Mouse (Mus musculus) embryonic facial prominence, embryonic 15.5 days (tissue): ENCODE results near the gene Med24. TPM values are rescaled to one million over a fixed set of nuclear protein-coding genes. Genes with fewer than 3 reads are reported as not detected.

ENCODE experiments used
- ATAC-seq: fragments of 200-750 bp; cut with Nextera tagmentation; 2 replicates; pipeline ENCODE4 v1.8.0; 2017; ENCODE audit warnings: low read depth, moderate TSS enrichment; ENCODE audit not compliant: insufficient number of reproducible peaks, low FRiP score, low TSS enrichment
- H3K27ac ChIP-seq: fragments of 300-500 bp; sonication (generic); replicated peaks from 2 replicates; pipeline ENCODE4 v1.5.1; 2015; ENCODE audit warnings: mild to moderate bottlenecking, inconsistent platforms
- H3K27me3 ChIP-seq: fragments of 300-500 bp; sonication (generic); 2 replicates; pipeline ENCODE4 v1.6.1; 2015; ENCODE audit warnings: inconsistent platforms
- H3K36me3 ChIP-seq: fragments of 300-500 bp; sonication (generic); 2 replicates; pipeline ENCODE4 v1.6.1; 2015; ENCODE audit warnings: mild to moderate bottlenecking, inconsistent platforms
- H3K4me1 ChIP-seq: fragments of 300-500 bp; sonication (generic); 2 replicates; pipeline ENCODE4 v1.6.1; 2015; ENCODE audit warnings: inconsistent platforms
- H3K4me2 ChIP-seq: fragments of 300-500 bp; sonication (generic); replicated peaks from 2 replicates; pipeline ENCODE4 v1.6.1; 2015; ENCODE audit warnings: mild to moderate bottlenecking, inconsistent platforms
- H3K4me3 ChIP-seq: fragments of 300-500 bp; sonication (generic); replicated peaks from 2 replicates; pipeline ENCODE4 v1.5.1; 2015; ENCODE audit warnings: mild to moderate bottlenecking, inconsistent platforms
- H3K9ac ChIP-seq: fragments of 300-500 bp; sonication (generic); 2 replicates; pipeline ENCODE4 v1.6.1; 2015; ENCODE audit warnings: inconsistent platforms
- H3K9me3 ChIP-seq: fragments of 300-500 bp; sonication (generic); replicated peaks from 2 replicates; pipeline ENCODE4 v1.6.1; 2016; ENCODE audit warnings: inconsistent platforms
- WGBS: fragments of 180-500 bp; shearing (Covaris S2); methylation state at CpG from one replicate; pipeline ENCODE4 v1.1.7; 2015; 5-methylcytosine and 5-hydroxymethylcytosine counted together
- polyA plus RNA-seq: library from polyadenylated mRNA; unstranded; fragments of >200 nt; fragmentation: Nextera tagmentation; extraction: Ambion mirVana; gene quantifications from 2 replicates; pipeline ENCODE4 v1.2.1, GENCODE M21; 2015

The Med24 gene
- 52.3 and 53.3 TPM in 2 replicates for polyA plus RNA-seq

DNA sequence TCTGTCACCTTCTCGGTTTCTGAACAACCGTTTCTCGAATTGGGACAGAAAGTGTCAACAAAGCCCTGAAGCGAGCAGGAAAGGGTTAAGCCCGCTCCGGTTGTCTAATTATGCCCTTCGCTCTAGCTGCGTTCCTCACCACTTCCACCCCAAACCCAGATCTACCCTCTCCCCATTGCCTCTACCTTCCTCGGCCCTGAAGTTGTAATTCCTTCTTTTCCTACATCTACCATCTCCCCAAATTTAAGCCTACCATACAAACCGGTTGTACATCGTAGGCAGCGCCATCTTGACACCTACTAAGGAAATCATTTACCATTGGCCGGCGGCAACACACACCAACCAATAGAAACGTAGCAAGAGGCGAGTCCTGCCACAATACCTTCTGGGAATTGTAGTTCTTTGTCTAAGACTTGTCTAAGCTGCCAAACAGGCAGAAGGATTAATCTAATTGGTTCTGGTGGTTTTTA lies at the start of gene Med24:
TSS of gene Med24 (minus strand) at position 317 of the 470 bp plus-strand sequence.
- Histone ChIP-seq H3K4me2 (peak within 1 kb of the TSS; percentile 71), H3K4me3 (peak within 1 kb of the TSS; percentile 69), H3K27me3 (no peaks in the 10 kb centered on the region), H3K36me3 (peaks cover 18% of the 10 kb centered on the region), H3K27ac (peak within 1 kb of the TSS; percentile 85), H3K9ac (peak within 1 kb of the TSS; percentile 24; the same call in 1 of the 2 replicates), H3K9me3 (no peaks in the 10 kb centered on the region), H3K4me1 (peaks cover 27% of the 10 kb centered on the region)
- ATAC-seq, result peak; percentile 90
- WGBS, result under 1% methylated on average over 16 of the region's 16 CpGs

DNA sequence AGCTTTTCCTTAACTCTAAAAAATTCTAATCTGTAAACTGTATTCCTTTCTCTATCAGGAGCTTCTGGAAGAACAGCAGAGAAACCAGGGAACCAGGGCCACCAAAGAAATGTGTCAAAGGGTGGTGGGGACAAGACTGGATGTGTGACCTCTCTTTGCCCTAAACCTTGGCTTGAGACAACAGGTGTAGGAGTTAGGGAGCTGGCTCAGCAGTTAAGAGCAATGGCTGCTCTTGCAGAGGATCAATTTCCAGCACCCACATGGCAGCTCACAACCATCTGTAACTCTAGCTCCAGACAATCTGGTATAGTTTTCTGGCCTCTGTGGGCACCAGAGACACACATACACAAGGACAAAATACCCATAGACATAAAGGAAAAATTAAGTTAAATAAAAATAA lies 48.7 kb upstream of the Med24 start:
- Histone ChIP-seq H3K36me3 (no peaks in the 10 kb centered on the region), H3K4me2 (no peak overlapping the region), H3K9ac (no peak overlapping the region), H3K27me3 (no peaks in the 10 kb centered on the region), H3K4me3 (no peak overlapping the region), H3K9me3 (no peaks in the 10 kb centered on the region), H3K27ac (peak overlapping the region; percentile 39; the same call in 1 of the 2 replicates), H3K4me1 (peaks cover 65% of the 10 kb centered on the region)
- no peak for ATAC-seq

DNA sequence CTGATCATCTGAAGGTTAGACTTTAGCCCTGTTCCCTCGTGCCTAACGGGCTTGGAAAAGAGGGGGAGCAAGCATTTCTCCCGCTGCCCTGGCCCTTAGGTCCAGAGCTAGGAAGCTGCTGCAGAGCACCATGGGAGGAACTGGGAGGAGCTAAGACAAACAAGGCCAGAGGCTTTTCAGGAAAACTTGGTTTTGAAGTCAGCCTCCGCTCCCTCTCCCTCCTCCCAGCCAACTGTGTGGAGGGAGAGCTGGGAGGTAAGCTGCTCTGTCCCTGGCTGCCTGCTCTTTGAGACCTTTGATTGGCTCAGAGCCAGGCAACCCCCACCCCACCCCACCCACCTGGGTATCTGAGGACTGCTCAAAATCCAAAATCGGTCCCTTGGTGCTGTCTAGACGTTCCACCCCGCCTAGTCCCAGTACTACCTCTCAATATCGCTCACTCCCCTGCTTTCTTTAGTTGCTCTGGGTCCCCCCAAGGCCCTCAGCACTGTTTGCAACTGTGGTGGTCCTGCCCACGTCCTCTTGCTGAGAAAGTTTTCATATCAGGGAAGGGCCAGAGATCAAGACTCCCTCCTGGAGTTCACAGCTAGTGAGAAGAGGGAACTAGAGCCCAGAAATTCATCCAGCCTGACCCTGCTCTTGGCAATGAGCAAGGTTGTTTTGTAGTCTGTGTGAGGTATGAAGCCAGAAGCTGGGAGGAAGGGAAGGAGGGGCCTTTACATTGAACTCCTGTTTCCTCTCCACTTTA lies 47.8 kb upstream of the Med24 start:
- Histone ChIP-seq H3K36me3 (no peaks in the 10 kb centered on the region), H3K27ac (peak overlapping the region; percentile 91), H3K4me1 (peaks cover 59% of the 10 kb centered on the region), H3K4me3 (no peak overlapping the region), H3K27me3 (no peaks in the 10 kb centered on the region), H3K9ac (no peak overlapping the region), H3K9me3 (no peaks in the 10 kb centered on the region), H3K4me2 (0 out of 2 replicates have a peak overlapping the region, but pooled peaks have one; percentile 19)
- no peak for ATAC-seq
- 10% methylated on average over 9 of the region's 9 CpGs for WGBS

DNA sequence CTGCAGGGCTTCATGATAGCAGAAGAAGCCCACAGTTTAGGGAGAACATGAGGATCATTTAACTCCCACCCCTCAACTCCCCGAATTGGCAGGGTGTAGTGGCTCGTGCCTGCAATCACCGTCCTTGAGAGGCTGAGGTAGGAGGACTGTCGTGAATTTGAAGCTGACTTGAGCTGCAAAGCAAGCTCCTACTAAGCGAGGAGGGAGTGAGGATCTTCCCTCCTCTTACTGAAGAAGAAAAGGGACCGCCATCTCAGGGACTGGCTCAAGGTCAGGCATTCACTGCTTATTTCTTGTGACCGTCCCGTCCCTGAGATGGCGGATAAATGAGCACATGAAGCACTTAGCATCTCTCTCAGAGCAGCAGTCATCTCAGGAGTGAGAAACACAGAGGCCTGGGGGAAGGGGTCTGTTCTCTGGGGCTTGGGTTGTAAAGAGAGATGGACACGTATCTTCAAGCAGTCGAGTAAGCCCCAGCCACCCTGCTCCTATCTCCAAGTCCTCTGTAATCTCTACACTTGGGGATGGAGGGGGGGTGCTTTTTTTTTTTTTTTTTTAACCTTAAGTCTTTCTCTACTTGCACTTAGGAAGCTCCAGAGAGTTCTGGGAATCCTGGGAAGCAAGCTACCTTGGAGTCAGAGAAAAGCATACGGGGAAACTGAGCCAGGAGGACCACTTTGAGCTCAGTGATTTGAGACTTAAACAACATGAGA lies 47.0 kb upstream of the Med24 start:
- Histone ChIP-seq H3K4me1 (peaks cover 51% of the 10 kb centered on the region), H3K36me3 (no peaks in the 10 kb centered on the region), H3K27me3 (no peaks in the 10 kb centered on the region), H3K4me3 (no peak overlapping the region; the same call in 1 of the 2 replicates), H3K9me3 (no peaks in the 10 kb centered on the region), H3K4me2 (peak overlapping the region; percentile 78), H3K27ac (peak overlapping the region; percentile 91), H3K9ac (no peak overlapping the region)
- ATAC-seq, result no peak
- WGBS, result 49% methylated on average over 12 of the region's 12 CpGs

DNA sequence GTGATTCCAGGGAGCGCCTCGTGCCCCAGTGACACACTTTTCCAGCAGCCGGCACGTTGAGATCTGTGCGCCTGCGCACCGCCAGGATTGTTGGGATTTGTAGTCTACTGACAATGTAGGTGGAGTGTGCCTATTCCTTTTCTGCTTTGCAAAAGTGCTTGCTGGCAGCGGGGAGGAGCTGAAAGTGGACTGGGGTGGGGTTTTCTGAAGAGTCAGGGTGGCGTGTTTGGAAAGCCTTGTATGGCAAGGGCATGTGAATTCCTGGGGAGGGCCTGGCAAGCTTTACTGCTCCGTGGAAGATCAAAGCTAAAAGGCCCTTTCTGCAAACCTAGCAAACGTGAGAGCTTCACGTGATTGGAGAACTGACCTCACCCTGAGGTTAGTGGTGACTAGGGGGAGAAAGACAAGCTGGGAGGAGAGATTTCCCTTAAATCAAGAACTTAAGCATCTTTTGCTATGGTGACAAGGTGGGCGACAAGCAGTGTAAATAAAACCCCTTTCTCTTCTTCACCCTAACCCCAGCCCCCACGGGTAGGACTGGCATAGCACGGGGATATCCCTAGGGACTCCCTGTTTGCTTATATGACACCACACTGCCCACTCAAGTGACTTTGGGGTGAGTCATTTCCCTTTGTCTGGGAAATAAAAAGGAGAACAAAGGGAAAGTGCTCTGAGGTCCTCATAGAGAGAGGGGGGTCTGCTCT lies 46.3 kb upstream of the Med24 start:
- WGBS, result 6% methylated on average over 15 of the region's 15 CpGs
- H3K4me1 ChIP-seq, result peaks cover 51% of the 10 kb centered on the region
- no peaks in the 10 kb centered on the region for H3K27me3 ChIP-seq
- peak; percentile 85 for ATAC-seq
- H3K4me2 ChIP-seq, result peak overlapping the region; percentile 78
- H3K4me3 ChIP-seq, result peak overlapping the region; percentile 36
- no peak overlapping the region for H3K9ac ChIP-seq
- no peaks in the 10 kb centered on the region for H3K9me3 ChIP-seq
- H3K27ac ChIP-seq, result peak overlapping the region; percentile 91
- peaks cover 3% of the 10 kb centered on the region; the same call in 1 of the 2 replicates for H3K36me3 ChIP-seq

DNA sequence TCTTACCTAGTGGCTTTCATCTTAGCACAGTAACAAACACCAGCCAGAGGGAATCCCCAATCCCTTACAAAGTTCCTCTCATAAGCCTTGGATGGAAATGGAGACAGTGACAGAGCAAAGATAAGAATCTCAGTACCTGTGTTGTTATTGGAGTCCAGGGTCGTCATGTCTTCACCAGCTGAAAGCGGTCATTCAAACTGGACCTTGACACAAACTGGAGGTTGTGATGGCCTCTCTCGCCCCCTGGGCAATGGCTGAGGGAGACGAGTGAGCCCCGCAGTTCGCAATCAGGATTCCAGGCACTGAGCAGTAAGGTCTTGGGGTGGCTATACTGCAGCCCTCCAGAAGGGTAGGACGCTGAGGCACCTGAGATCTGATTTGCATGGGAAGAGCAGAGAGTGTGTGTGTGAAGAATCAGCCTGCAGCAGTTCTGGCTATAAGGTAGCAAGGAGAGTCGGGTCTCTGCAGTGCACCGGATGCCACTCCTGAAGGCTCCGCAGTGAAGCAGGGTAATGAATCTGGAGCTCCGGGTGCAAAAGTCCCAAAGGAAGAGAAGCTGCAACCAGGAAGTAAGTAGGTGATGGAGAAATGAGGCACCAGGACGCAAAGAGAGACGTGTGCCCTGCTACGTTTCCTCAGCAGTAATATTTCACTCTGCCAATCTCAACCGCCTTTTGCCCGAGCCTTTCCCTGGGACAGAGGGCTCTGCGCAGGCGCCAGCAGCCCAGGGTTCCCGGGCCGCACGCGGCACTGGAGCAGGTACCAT lies 45.5 kb upstream of the Med24 start, which contains the start of gene Nr1d1:
TSS of gene Nr1d1 (minus strand) at position 752 of the 766 bp plus-strand sequence.
- Histone ChIP-seq H3K4me2 (peak within 1 kb of the TSS; percentile 78), H3K9me3 (no peaks in the 10 kb centered on the region), H3K4me1 (peaks cover 55% of the 10 kb centered on the region), H3K9ac (peak within 1 kb of the TSS; percentile 44), H3K36me3 (peaks cover 10% of the 10 kb centered on the region), H3K4me3 (peak within 1 kb of the TSS; percentile 36), H3K27ac (peak within 1 kb of the TSS; percentile 91), H3K27me3 (no peaks in the 10 kb centered on the region)
- WGBS, result under 1% methylated on average over 22 of the region's 22 CpGs
- no peak for ATAC-seq

DNA sequence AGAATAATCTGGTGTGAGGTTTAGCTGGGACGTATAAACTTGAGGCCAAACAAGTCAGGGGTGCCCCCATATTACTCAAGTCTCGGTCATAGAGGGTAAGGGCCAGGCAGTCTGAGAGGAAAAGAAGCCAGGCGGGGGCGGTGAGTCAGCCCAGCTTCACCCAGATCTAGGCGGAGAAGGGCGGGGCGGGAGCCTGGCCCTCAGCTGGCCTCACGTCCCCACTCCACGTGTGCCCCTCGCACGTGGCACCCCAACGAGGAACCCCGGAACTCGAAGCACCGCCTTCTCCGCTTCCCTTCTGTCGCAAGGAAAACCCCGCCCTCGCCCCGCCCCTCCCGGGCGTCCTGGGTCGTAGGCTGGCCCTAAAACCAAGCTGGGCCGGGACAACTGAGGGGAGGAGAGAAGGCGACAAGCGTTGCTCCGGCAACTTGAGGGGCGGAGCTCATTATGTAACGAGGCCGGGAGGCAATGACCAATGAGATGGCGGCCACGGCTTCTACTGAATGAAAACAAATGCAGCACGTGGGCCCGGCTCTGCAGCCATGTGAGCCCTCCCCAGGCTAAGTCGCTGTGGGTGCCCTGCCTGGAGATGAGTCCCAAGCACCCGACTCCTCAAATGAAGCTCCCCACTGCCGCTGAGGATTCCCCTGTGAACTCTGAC lies 44.5 kb upstream of the Med24 start:
- Histone ChIP-seq H3K9me3 (no peaks in the 10 kb centered on the region), H3K4me1 (peaks cover 59% of the 10 kb centered on the region)

DNA sequence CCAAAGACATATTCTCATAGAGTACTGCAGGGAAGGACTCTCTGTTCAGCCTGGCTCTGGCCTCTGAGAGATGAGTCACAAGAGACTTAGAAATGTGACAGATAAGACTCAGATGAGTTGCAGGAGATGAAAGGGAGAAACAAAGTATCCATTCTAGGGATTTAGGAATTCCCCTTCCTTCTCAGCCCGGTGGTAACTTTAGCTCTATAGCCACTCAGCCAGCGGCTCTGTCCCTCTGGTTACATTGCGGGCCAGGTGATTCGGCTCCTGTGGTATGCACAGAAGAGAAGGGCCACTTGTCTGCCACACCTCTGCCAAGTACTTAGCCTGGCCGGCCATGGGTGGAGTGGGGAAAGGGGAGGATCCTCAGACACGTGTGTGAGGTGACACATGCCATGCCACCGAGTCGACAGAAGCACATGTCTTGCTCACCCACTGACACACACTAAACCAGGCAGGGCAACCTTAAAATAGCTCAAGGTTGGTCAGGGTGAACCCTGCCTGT lies 43.5 kb upstream of the Med24 start:
- no peaks in the 10 kb centered on the region for H3K27me3 ChIP-seq
- H3K9ac ChIP-seq, result no peak overlapping the region
- no peaks in the 10 kb centered on the region for H3K9me3 ChIP-seq
- H3K36me3 ChIP-seq, result peaks cover 25% of the 10 kb centered on the region
- 64% methylated on average over 8 of the region's 8 CpGs for WGBS
- no peak overlapping the region for H3K4me2 ChIP-seq
- peak overlapping the region; percentile 52 for H3K27ac ChIP-seq
- peaks cover 66% of the 10 kb centered on the region for H3K4me1 ChIP-seq
- no peak for ATAC-seq
- H3K4me3 ChIP-seq, result no peak overlapping the region

More for the DNA sequence above, 44.5 kb upstream of the Med24 start:
- peak overlapping the region; percentile 33; the same call in 1 of the 2 replicates for H3K9ac ChIP-seq
- ATAC-seq, result peak; percentile 83
- under 1% methylated on average over 37 of the region's 37 CpGs for WGBS
- peak overlapping the region; percentile 36 for H3K4me3 ChIP-seq
- H3K4me2 ChIP-seq, result peak overlapping the region; percentile 78
- H3K27ac ChIP-seq, result peak overlapping the region; percentile 79
- no peaks in the 10 kb centered on the region for H3K27me3 ChIP-seq
- H3K36me3 ChIP-seq, result peaks cover 20% of the 10 kb centered on the region

DNA sequence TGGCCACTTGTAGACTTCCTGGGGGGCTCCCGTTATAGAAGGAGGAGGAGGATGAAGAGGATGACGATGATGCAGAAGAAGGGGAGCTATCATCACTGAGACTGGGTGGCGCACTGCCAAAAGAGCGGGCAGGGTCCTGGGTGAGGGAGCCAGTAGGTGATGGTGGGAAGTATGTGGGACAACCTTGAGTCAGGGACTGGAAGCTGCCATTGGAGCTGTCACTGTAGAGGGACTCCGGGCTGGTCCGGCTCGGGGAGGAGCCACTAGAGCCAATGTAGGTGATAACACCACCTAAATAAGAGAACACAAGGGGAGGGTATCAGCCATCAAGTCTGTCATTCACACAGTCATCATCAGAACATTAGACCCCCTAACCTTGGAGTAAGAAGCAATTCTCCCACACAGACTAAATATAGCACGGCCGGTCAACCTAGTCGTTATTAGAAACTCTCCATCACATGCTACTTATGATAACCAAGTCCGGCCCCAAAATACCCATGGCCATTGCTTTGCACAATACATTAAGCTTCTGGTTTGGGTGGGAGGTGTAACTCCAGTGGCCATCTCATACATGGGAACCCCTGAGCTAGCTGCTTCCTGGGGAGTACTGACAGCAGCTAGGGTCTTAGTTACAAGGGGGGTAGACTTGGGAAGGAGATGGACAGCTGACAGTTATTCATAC lies 42.8 kb upstream of the Med24 start:
- ATAC-seq, result no peak
- no peaks in the 10 kb centered on the region for H3K27me3 ChIP-seq
- H3K9me3 ChIP-seq, result no peaks in the 10 kb centered on the region
- peaks cover 25% of the 10 kb centered on the region for H3K36me3 ChIP-seq
- no peak overlapping the region for H3K4me3 ChIP-seq
- WGBS, result 90% methylated on average over 11 of the region's 11 CpGs
- peaks cover 69% of the 10 kb centered on the region for H3K4me1 ChIP-seq
- H3K27ac ChIP-seq, result no peak overlapping the region
- no peak overlapping the region for H3K4me2 ChIP-seq
- H3K9ac ChIP-seq, result no peak overlapping the region
